Mouse (Mus musculus): ENCODE data around the gene Dtnb.

The Dtnb gene

GRCm38 (mm10) chr12:3572581-3573397 lies 608 bp downstream of the Dtnb start:
- peak; percentile 77 to 81 for DNase-seq

DNA sequence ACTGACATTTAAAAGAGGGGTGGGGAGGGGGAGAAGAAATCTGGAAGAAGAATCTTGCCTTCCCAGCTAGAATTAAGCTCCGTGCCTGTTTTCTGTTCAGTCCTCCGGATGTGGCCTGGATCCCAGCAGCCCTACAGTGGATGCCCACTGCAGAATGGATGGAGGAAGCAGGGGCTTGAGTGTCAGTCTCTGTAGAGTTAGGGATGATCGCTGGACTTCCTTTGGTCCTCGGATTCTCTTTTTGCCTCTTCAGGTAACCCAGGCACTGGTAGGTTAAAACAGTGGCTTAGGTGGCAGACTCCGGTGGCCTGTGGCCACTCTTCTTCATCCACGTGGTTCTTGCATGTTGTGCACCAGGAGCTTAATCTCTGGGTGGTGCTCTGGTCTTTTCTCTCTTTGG lies 1.2 kb downstream of the Dtnb start:
- DNase-seq, result peak; percentile 17 to 18

GRCm38 (mm10) chr12:3574670-3575069 lies 2.5 kb downstream of the Dtnb start:
- no peak for DNase-seq

GRCm38 (mm10) chr12:3579958-3580530 lies 7.9 kb downstream of the Dtnb start:
- no peak for DNase-seq

DNA sequence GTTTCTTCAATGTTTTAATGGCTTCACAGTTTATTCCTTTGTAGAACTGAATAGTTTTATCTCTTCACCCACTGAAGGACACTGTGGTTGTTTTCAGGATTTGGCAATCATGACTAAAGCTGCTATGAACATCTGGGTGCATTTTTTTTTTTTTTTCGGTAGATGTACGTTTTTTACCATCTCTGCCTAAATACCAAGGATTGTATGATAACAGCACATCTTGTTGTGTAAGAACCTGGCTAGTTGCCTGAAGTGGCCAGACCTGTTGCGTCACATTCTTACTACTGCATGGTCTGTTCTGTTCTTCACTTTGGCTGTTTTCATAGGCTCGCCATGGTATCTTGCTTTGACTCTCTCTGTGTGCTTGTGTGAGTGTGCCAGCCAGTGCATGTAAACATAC lies 10.4 kb downstream of the Dtnb start:
- no peak for DNase-seq

GRCm38 (mm10) chr12:3585525-3585924 lies 13.3 kb downstream of the Dtnb start:
- no peak for DNase-seq

DNA sequence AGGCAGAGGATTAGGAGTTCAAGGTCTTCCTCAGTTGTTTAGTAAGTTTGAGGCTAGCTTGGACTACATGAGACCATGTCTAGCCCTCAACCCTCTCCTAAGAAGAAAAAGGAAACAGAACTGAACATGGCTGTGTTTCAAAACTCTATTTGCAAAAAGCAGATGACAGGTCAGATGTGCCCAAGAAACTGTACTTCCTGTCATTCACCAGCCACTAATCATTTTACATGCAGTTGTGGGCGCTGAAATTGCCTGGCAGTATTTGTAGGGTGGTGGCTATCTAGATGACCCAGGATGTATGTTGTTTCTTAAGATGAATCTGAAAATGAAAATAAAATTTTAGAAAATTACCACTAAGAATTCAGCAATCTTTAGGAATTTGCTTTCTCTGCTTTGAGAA lies 14.8 kb downstream of the Dtnb start:
- DNase-seq, result no peak

- no peak for DNase-seq
These were observed 17.9 kb downstream of the Dtnb start for GRCm38 (mm10) chr12:3590039-3590438.

DNA sequence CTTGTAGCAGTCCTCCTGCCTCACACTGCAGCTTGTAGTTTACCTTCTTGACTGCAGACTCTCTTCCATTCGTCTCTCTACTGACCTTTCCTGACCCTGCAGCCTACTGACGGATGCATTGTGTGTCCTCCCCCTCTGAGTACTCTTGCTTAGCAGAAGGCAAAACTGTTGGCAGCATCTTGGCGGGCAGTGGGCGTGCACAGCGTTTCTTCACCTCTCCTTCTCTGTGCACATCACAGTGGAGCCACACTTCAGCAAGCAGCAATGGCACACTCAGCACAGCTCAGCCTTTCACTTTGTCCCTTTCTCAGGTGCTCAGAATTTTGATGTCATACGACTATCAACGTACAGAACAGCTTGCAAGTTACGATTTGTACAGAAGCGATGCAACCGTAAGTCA lies 19.4 kb downstream of the Dtnb start:
- DNase-seq, result no peak

- no peak for DNase-seq
These were observed 30.6 kb downstream of the Dtnb start for GRCm38 (mm10) chr12:3602786-3603185.

DNA sequence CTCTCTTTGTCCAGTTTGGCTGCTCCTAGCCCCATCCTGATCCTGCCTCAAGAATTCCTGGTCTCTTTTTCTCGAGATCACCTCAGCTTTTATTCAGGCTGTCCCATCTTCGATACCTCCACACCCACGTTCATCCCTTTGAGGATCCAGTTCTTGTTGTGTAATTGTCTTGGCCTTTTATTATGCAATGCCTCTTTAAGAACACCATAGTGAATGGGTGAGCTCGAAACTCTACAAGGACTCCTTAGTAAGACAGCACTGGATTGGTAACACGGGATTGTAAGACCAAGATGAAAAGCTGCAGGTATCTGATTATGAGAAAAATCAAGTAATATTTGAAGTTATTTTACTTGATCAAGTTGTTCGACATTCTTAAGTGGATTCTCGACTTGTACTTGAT lies 34.0 kb downstream of the Dtnb start:
- no peak for DNase-seq

GRCm38 (mm10) chr12:3609747-3610146 lies 37.6 kb downstream of the Dtnb start:
- DNase-seq, result no peak

- DNase-seq, result no peak
These were observed 39.7 kb downstream of the Dtnb start for GRCm38 (mm10) chr12:3611871-3612270.

DNA sequence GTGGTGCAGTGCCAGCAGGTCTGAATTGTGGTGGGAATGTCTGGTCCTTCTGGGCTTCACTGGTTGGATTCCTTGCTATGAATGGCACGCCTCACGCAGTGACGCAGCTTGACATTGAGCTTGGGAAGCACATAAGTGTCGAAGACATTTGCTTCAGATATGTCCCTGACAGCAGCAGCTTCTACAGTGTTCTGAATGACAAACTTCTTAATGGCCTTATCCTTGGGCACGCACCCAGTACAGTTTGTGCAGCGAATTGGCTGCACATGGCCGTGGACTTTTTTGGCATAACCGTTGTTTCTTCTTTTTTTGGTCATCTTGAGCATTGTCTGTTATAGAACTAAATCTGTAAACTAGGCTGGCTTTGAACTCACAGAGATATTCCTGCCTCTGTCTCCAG lies 42.9 kb downstream of the Dtnb start:
- DNase-seq, result no peak

DNA sequence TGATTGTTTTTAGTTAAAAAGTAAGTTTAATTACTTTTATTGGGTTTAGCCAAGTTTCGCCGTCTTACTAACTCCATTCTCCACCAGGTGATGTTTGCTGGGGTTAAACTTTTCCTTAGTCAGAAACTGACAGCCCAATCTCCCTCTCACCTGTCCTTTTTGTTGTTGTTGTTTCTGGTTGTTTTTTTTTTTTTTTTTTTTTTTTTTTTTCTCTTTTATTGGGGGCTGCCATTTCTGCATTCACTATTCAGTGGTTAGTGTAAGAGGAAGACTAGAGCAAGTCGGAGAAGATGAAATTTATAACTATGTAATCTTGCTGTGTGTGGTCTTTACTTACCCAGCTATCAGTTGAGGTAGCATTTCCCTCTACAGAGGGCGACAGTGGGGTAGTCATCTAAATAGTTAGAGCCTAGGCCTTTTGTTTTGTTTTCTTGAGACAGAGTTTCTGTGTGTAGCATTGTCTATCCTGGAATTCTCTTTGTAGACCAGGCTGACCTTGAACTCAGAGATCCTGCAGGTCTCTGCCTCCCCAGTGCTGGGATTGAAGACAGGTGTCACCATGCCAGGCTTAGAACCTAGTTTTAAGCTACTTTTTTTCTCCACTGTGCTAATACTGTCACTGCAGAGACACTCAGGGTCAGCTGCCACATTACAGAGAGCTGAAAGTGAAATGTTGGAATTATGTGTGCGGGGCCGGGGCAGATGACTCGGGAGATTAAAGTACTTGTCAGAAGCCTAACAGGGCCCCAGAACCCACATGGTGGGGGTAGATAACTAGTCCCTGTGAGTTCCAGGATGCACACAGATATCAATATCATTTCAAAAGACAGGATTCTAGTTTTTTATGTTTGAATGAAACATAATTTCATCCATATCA lies 46.2 kb downstream of the Dtnb start:
- DNase-seq, result no peak

DNA sequence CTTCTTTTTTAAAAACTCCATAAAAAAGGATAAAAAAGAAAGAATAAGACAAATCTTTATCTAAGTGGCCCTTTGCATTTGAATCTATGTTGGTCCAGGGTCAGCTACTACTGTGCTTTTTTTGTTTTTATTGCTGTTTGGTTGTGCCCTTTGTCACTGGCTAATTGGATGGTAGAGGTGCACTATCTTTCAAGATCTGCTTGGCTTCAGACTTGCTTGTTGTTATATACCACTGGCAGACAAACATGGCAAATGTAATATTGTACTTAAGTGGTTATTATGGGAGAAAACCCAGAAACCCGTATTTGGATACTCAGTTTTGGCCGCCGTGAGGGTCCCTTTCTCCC lies 46.8 kb downstream of the Dtnb start:
- no peak for DNase-seq

DNA sequence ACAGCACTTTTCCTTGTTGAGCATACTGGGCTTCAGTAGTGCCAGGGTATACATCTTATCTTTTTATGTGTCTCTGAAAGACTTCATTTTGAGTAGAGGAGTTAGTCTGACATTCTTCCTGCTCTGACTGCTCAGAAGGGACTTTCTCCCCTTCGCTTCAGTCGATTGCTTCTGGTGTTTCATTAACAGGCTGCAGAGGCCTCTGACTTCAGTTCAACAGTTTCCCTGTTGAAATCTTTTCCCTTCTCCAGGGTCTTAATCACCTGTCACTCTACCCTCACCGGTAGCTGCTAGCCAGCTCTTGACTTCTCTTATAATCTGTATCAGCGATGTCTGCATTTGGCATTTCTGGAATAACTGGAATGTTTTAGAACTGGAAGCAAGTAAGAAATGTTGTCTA lies 54.7 kb downstream of the Dtnb start:
- no peak for DNase-seq

DNA sequence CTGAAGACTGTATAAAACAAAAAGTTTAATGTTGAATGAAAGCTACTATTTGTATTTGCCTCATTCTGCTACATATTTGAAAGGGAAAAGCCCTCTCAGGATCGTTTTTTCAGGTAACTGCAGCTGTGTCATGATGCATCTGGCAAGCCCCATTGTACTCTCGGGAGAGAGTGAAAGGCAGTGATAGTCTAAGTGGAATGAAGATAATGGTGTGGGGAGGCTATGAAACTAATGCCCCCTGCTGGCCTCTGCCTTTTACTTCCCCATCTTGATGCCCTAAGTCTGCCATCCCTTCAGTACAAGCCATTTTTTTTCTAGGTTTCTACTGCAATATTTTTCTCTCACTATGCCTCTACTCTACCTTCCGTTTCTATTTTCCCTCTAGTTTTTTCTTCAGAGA lies 69.8 kb downstream of the Dtnb start:
- DNase-seq, result no peak

DNA sequence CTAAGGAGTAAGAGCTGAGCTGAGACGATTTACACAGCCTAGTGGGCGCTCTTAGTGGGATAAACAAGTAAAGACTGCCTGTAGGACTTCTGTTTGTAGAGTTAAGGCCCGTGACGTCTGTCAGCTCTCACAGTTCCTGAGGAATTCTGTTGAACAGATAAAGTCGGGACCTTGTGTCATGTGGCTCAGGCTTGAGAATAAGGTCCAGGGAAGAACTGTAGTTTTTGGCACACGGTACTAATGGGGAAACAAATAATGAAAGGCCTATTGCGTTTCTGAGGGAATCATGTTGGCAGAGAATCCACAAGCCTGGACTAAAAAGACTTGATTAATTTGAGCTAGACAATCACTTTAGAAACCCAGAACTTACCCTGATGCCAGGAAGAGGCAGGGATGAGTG lies 84.6 kb downstream of the Dtnb start:
- DNase-seq, result no peak

DNA sequence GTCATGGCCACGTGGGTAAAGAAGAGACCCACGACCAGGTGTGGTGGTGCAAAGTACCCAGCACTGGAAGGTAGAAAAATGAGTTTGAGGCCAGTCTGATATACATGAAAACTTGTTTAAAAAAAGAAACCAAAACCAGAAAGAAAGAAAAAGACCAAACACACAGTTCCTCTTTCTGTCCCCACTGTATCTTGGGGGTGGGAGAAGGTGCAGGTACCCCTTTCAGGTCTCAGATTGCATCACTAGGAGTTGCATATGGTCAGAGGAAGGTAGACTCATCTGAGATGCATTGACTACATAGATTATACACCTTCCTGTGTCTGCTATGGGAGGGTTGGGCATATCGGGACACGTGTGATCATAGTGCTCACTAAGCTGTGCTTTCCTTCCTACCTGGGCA lies 85.1 kb downstream of the Dtnb start:
- no peak for DNase-seq

DNA sequence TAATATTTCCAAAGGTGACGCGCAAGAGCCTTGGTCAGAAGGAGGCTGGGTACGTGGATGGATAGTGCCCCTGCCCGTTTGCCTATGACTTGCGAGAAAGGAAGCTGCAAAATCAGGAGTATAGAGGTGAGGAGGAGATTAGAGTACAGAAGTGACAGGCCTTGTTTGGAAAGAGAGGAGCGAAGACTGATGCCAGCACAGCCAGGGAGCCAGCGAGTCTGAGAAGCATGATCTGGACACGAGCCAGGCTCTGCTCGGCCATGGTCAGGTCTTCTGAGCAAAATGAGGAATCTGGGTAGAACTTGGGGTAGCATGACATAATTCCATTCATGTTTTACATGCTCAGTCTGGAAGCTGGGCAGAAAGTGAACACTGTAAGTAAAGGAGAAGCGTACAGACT lies 85.6 kb downstream of the Dtnb start:
- peak; percentile 47 for DNase-seq

GRCm38 (mm10) chr12:3659554-3660311 lies 87.6 kb downstream of the Dtnb start:
- no peak for DNase-seq

- DNase-seq, result peak; percentile 49 to 63
These were observed 88.9 kb downstream of the Dtnb start for GRCm38 (mm10) chr12:3660985-3661635.
